Mouse (Mus musculus): ENCODE data around the gene Rab3il1.

- TF ChIP-seq CTCF (IDR thresholded peaks at IDR 0.05) (no peak), EP300 (IDR thresholded peaks at IDR 0.05) (no peak)
These were observed 20.5 kb downstream of the Rab3il1 start for GRCm38 (mm10) chr19:10021981-10022380.

All from lung, postnatal 0 days (tissue).